Mouse (Mus musculus) neural tube, embryonic 14.5 days (tissue): Measurements from ENCODE around the gene Miga1. TPM values are rescaled to one million over a fixed set of nuclear protein-coding genes. Genes with fewer than 3 reads are reported as not detected.

Source experiments
- ATAC-seq: fragments of 200-750 bp; cut with Nextera tagmentation; 2 replicates; pipeline ENCODE4 v1.8.0; 2017; ENCODE audit warnings: low read depth, mild to moderate bottlenecking, moderate TSS enrichment, moderate library complexity
- H3K27ac ChIP-seq: fragments of 300-500 bp; sonication (generic); 2 replicates; pipeline ENCODE4 v1.5.1; 2014; ENCODE audit warnings: low read depth, mild to moderate bottlenecking, control low read depth, low read length, moderate library complexity, mixed read lengths
- H3K27me3 ChIP-seq: fragments of 300-500 bp; sonication (generic); 2 replicates; pipeline ENCODE4 v1.6.1; 2014; ENCODE audit warnings: low read length; ENCODE audit not compliant: control insufficient read depth, insufficient read depth
- H3K36me3 ChIP-seq: fragments of 300-500 bp; sonication (generic); 2 replicates; pipeline ENCODE4 v1.6.1; 2014; ENCODE audit warnings: low read length, mixed read lengths; ENCODE audit not compliant: control insufficient read depth, insufficient read depth
- H3K4me1 ChIP-seq: fragments of 300-500 bp; sonication (generic); 2 replicates; pipeline ENCODE4 v1.6.1; 2014; ENCODE audit warnings: low read length; ENCODE audit not compliant: control insufficient read depth, insufficient read depth
- H3K4me2 ChIP-seq: fragments of 300-500 bp; sonication (generic); 2 replicates; pipeline ENCODE4 v1.6.1; 2014; ENCODE audit warnings: mild to moderate bottlenecking, low read depth, low read length, control low read depth
- H3K4me3 ChIP-seq: fragments of 300-500 bp; sonication (generic); 2 replicates; pipeline ENCODE4 v1.5.1; 2014; ENCODE audit warnings: low read depth, low read length, control low read depth, mixed read lengths
- H3K9ac ChIP-seq: fragments of 300-500 bp; sonication (generic); replicated peaks from 2 replicates; pipeline ENCODE4 v1.6.1; 2014; ENCODE audit warnings: low read depth, mild to moderate bottlenecking, control low read depth, low read length, mixed read lengths
- H3K9me3 ChIP-seq: fragments of 300-500 bp; sonication (generic); 2 replicates; pipeline ENCODE4 v1.6.1; 2016; ENCODE audit warnings: low read length; ENCODE audit not compliant: control insufficient read depth
- WGBS: fragments of 180-500 bp; shearing (Covaris S2); extraction: QIAGEN DNeasy Blood & Tissue Kit; methylation state at CpG from one replicate; pipeline ENCODE4 v1.1.7; 2014; 5-methylcytosine and 5-hydroxymethylcytosine counted together
- polyA plus RNA-seq: library from polyadenylated mRNA; unstranded; fragments of >200 nt; fragmentation: Nextera tagmentation; extraction: Ambion mirVana; gene quantifications from 2 replicates; pipeline ENCODE4 v1.2.1, GENCODE M21; 2014

Gene Miga1
- polyA plus RNA-seq, 1 experiment from 2014 or later: 24.1 TPM

- Histone ChIP-seq H3K9ac (no peak overlapping the region), H3K4me1 (no peaks in the 10 kb centered on the region), H3K27ac (no peak overlapping the region), H3K9me3 (no peaks in the 10 kb centered on the region), H3K4me2 (no peak overlapping the region), H3K4me3 (no peak overlapping the region), H3K27me3 (no peaks in the 10 kb centered on the region), H3K36me3 (peaks cover 56% of the 10 kb centered on the region)
- no peak for ATAC-seq
- 57% methylated on average over 6 of the region's 6 CpGs for WGBS
Observed at GRCm38 (mm10) chr3:152231333-152232100, 108.7 kb downstream of the Miga1 start.

GRCm38 (mm10) chr3:152229271-152229670 is 110.9 kb downstream of the Miga1 start:
- Histone ChIP-seq H3K9ac (no peak overlapping the region), H3K4me3 (no peak overlapping the region), H3K27ac (no peak overlapping the region), H3K27me3 (no peaks in the 10 kb centered on the region), H3K4me1 (no peaks in the 10 kb centered on the region), H3K4me2 (no peak overlapping the region), H3K9me3 (no peaks in the 10 kb centered on the region), H3K36me3 (peaks cover 75% of the 10 kb centered on the region)
- ATAC-seq: no peak
- WGBS: 95% methylated on average over 5 of the region's 5 CpGs

GRCm38 (mm10) chr3:152228843-152229242 is 111.4 kb downstream of the Miga1 start:
- no peak for ATAC-seq
- Histone ChIP-seq H3K27me3 (no peaks in the 10 kb centered on the region), H3K4me1 (no peaks in the 10 kb centered on the region), H3K9me3 (no peaks in the 10 kb centered on the region), H3K4me2 (no peak overlapping the region), H3K36me3 (peaks cover 78% of the 10 kb centered on the region), H3K27ac (no peak overlapping the region), H3K9ac (no peak overlapping the region), H3K4me3 (no peak overlapping the region)
- 96% methylated on average over 7 of the region's 7 CpGs for WGBS

- H3K27me3 ChIP-seq: no peaks in the 10 kb centered on the region
- peaks cover 83% of the 10 kb centered on the region for H3K36me3 ChIP-seq
- H3K4me3 ChIP-seq: no peak overlapping the region
- no peak for ATAC-seq
- no peak overlapping the region for H3K27ac ChIP-seq
- no peak overlapping the region for H3K4me2 ChIP-seq
- no peaks in the 10 kb centered on the region for H3K9me3 ChIP-seq
- no peak overlapping the region for H3K9ac ChIP-seq
- WGBS: 94% methylated on average over 7 of the region's 7 CpGs
- H3K4me1 ChIP-seq: no peaks in the 10 kb centered on the region
Observed at GRCm38 (mm10) chr3:152225906-152226305, 114.3 kb downstream of the Miga1 start.

GRCm38 (mm10) chr3:152224918-152225317 is 115.3 kb downstream of the Miga1 start:
- no peaks in the 10 kb centered on the region for H3K4me1 ChIP-seq
- H3K36me3 ChIP-seq: peaks cover 84% of the 10 kb centered on the region
- H3K9ac ChIP-seq: no peak overlapping the region
- no peaks in the 10 kb centered on the region for H3K27me3 ChIP-seq
- H3K4me2 ChIP-seq: no peak overlapping the region
- ATAC-seq: no peak
- H3K27ac ChIP-seq: no peak overlapping the region
- H3K9me3 ChIP-seq: no peaks in the 10 kb centered on the region
- no peak overlapping the region for H3K4me3 ChIP-seq

Other genes with a start within 250 kb of the Miga1 start
- 7.7 and 15.2 TPM in 2 replicates for gene Gipc2, start 174.2 kb downstream of the Miga1 start, polyA plus RNA-seq
- gene Dnajb4, start 130.1 kb downstream of the Miga1 start, polyA plus RNA-seq: 48.6 and 50.4 TPM in 2 replicates
- gene Fubp1, start 130.0 kb downstream of the Miga1 start, polyA plus RNA-seq: 223 and 230 TPM in 2 replicates
- 2.9 TPM in 2 replicates for gene Nexn, start 74.1 kb downstream of the Miga1 start, polyA plus RNA-seq
- 126 and 128 TPM in 2 replicates for gene Usp33, start 6.1 kb upstream of the Miga1 start, polyA plus RNA-seq
- gene Zzz3, start 55.1 kb upstream of the Miga1 start, polyA plus RNA-seq: 36.3 and 40.6 TPM in 2 replicates